Mouse (Mus musculus): ENCODE measurements around the gene Glrx3.

Glrx3 gene

GRCm38 (mm10) chr7:137477950-137478620 lies 40.7 kb downstream of the Glrx3 start:
- peak; percentile 92 for DNase-seq

GRCm38 (mm10) chr7:137478621-137478982 lies 41.2 kb downstream of the Glrx3 start:
- no peak for DNase-seq

GRCm38 (mm10) chr7:137480839-137481238 lies 43.4 kb downstream of the Glrx3 start:
- no peak for DNase-seq

GRCm38 (mm10) chr7:137483987-137484386 lies 46.6 kb downstream of the Glrx3 start:
- no peak for DNase-seq

- DNase-seq: no peak
These were observed 51.0 kb downstream of the Glrx3 start for GRCm38 (mm10) chr7:137488391-137488790.

- DNase-seq: no peak
These were observed 53.3 kb downstream of the Glrx3 start for GRCm38 (mm10) chr7:137490711-137491110.

GRCm38 (mm10) chr7:137492307-137492973 lies 55.0 kb downstream of the Glrx3 start:
- no peak for DNase-seq

GRCm38 (mm10) chr7:137498736-137499135 lies 61.3 kb downstream of the Glrx3 start:
- no peak for DNase-seq

- DNase-seq: no peak
These were observed 80.2 kb downstream of the Glrx3 start for GRCm38 (mm10) chr7:137517588-137517987.

- no peak for DNase-seq
These were observed 80.7 kb downstream of the Glrx3 start for GRCm38 (mm10) chr7:137518028-137518576.

All from thymus, postnatal 25 days (tissue).